Mouse (Mus musculus): Measurements from ENCODE around the gene Olfr619.

DNA sequence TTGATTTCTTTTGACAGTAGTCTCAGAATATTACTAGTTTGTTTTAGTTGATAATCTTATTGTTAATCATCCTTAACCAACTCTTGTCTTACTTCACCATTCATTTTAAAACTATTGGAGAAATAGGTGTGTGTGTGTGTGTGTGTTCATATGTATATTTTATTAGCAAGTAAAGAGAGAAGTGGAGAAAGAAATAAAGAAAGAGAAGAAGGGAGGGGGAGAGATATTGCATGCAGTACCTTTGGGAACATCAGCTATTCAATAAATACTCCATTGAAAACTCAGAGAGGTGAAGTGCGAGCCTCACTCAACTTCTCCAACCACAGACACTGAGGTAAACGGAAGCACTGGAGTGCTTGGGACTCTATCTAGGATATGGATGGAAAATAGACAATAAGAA lies 44.6 kb upstream of the Olfr619 start, which contains the start of gene Olfr615:
- TF ChIP-seq POLR2A (IDR thresholded peaks at IDR 0.05; ENCODE audit: extremely low read depth, insufficient read depth, low read length) (no peak), CTCF (IDR thresholded peaks at IDR 0.05; ENCODE audit: extremely low read depth, insufficient read depth, low read length) (no peak)
